Mouse (Mus musculus) E14TG2a.4 (cell line): ENCODE results near the gene Syce3.

Source experiments
- CTCF ChIP-seq: conservative IDR thresholded peaks from 2 replicates; pipeline ENCODE4 v1.5.1; 2014; ENCODE audit warnings: low read length
- POU5F1 ChIP-seq: IDR thresholded peaks from 2 replicates; pipeline ENCODE4 v1.6.1; 2014; ENCODE audit warnings: low read length, borderline replicate concordance

- TF ChIP-seq CTCF (no peak), POU5F1 (no peak)
Observed at GRCm38 (mm10) chr15:89432946-89433345, 22.6 kb upstream of the Syce3 start.
